Mouse (Mus musculus) ES-E14 (cell line): ENCODE measurements at regions not wholly inside any gene's neighbourhood (a gene's known extent, or its start where the extent isn't known, plus 50 kb on each side); places are given as distances from the start of the nearest gene placed in this dataset.

Experiments used
- DNase-seq: peaks from one replicate; pipeline ENCODE4 v3.0.0-alpha.2; 2013; ENCODE audit warnings: low read depth, low spot score
- H3K27ac ChIP-seq: 2 replicates; pipeline ENCODE4 v1.5.1; 2012; ENCODE audit warnings: low read depth, mild to moderate bottlenecking, low read length, moderate library complexity, mixed read lengths; ENCODE audit not compliant: poor library complexity, insufficient read depth, severe bottlenecking
- H3K36me3 ChIP-seq: 2 replicates; pipeline ENCODE4 v1.6.1; 2012; ENCODE audit warnings: mild to moderate bottlenecking, low read length, moderate library complexity, mixed read lengths; ENCODE audit not compliant: control insufficient read depth, poor library complexity, insufficient read depth, severe bottlenecking
- H3K4me1 ChIP-seq, 2 experiments: fragments of 150-350 bp in 1 of 2; sonication (generic) in 1 of 2; 2 replicates each; pipeline ENCODE4 v1.6.1; 2012; ENCODE audit warnings: low read length in 2 of 2, mild to moderate bottlenecking in 1 of 2, mixed read lengths in 1 of 2; ENCODE audit not compliant: control insufficient read depth in 2 of 2, insufficient read depth in 2 of 2, poor library complexity in 1 of 2
- H3K4me3 ChIP-seq, 2 experiments: fragments of 150-350 bp in 1 of 2; sonication (generic) in 1 of 2; 2 replicates each; pipeline ENCODE4 v1.5.1; 2012; ENCODE audit warnings: low read length in 2 of 2, low read depth in 1 of 2, mild to moderate bottlenecking in 1 of 2, mixed read lengths in 1 of 2; ENCODE audit not compliant: insufficient read depth in 1 of 2, poor library complexity in 1 of 2, severe bottlenecking in 1 of 2
- H3K9ac ChIP-seq: 2 replicates; pipeline ENCODE4 v1.6.1; 2012; ENCODE audit warnings: low read depth, mild to moderate bottlenecking, low read length, mixed read lengths; ENCODE audit not compliant: poor library complexity, insufficient read depth, severe bottlenecking
- H3K9me3 ChIP-seq: fragments of 150-350 bp; sonication (generic); 2 replicates; pipeline ENCODE4 v1.6.1; 2012; ENCODE audit warnings: low read depth, mild to moderate bottlenecking, low read length; ENCODE audit not compliant: control insufficient read depth, insufficient read depth
- CHD2 ChIP-seq: IDR thresholded peaks from 2 replicates; pipeline ENCODE4 v1.6.1; 2014; ENCODE audit warnings: mild to moderate bottlenecking, low read depth, low read length, inconsistent platforms
- HCFC1 ChIP-seq: IDR thresholded peaks from 2 replicates; pipeline ENCODE4 v1.6.1; 2012; ENCODE audit warnings: low read length, inconsistent platforms, borderline replicate concordance; ENCODE audit not compliant: insufficient read depth
- MAFK ChIP-seq: IDR thresholded peaks from 2 replicates; pipeline ENCODE4 v1.6.1; 2014; ENCODE audit warnings: mild to moderate bottlenecking, low read depth, low read length, inconsistent platforms; ENCODE audit not compliant: insufficient read depth
- ZC3H11A ChIP-seq: IDR thresholded peaks from 2 replicates; pipeline ENCODE4 v1.6.1; 2012; ENCODE audit warnings: low read depth, mild to moderate bottlenecking, inconsistent platforms, low read length, borderline replicate concordance
- ZNF384 ChIP-seq: IDR thresholded peaks from 2 replicates; pipeline ENCODE4 v1.6.1; 2012; ENCODE audit warnings: low read depth, low read length, inconsistent platforms
- in situ Hi-C, 2 experiments: fragments of 600-800 bp; cut with MboI; formaldehyde crosslinking; loops; one replicate each; pipeline ENCODE4 v1.15.1; 2025; ENCODE audit warnings: low sequenced_read_pairs in 2 of 2, inconsistent platforms in 1 of 2; ENCODE audit not compliant: unreplicated experiment in 2 of 2

- Histone ChIP-seq H3K4me1 (peaks cover 0 to 6% of the 10 kb centered on the region in 2 experiments; a peak in 1 of 4 replicates), H3K36me3 (no peaks in the 10 kb centered on the region), H3K9ac (no peak overlapping the region), H3K9me3 (no peaks in the 10 kb centered on the region), H3K27ac (no peak overlapping the region), H3K4me3 (no peak overlapping the region)
- no peak for TF ChIP-seq ZC3H11A
- TF ChIP-seq ZNF384, result no peak
- TF ChIP-seq MAFK, result no peak
- no peak for TF ChIP-seq HCFC1
- TF ChIP-seq CHD2, result no peak
- in situ Hi-C loops, result loop anchor here (25.0 kb wide), 1 partner anchor 792 kb away; no protein-coding TSS in a partner anchor
- DNase-seq, result no peak
Observed at GRCm38 (mm10) chr17:84844950-84845349, 54.4 kb upstream of the Lrpprc start.

GRCm38 (mm10) chr17:84846141-84846540 is 55.6 kb upstream of the Lrpprc start:
- peaks cover 0 to 6% of the 10 kb centered on the region in 2 experiments; a peak in 1 of 4 replicates for H3K4me1 ChIP-seq
- H3K4me3 ChIP-seq, result no peak overlapping the region
- no peak overlapping the region for H3K27ac ChIP-seq
- in situ Hi-C loops, result loop anchor here (25.0 kb wide), 1 partner anchor 791 kb away; no protein-coding TSS in a partner anchor
- H3K36me3 ChIP-seq, result no peaks in the 10 kb centered on the region
- DNase-seq, result no peak
- no peak overlapping the region for H3K9ac ChIP-seq
- no peaks in the 10 kb centered on the region for H3K9me3 ChIP-seq
- no peak for TF ChIP-seq ZNF384
- no peak for TF ChIP-seq HCFC1
- TF ChIP-seq CHD2, result no peak
- no peak for TF ChIP-seq ZC3H11A
- no peak for TF ChIP-seq MAFK

GRCm38 (mm10) chr17:84848385-84849030 is 57.9 kb upstream of the Lrpprc start:
- DNase-seq, result no peak
- TF ChIP-seq MAFK, result no peak
- no peak for TF ChIP-seq HCFC1
- no peak for TF ChIP-seq ZC3H11A
- TF ChIP-seq ZNF384, result no peak
- TF ChIP-seq CHD2, result no peak
- Histone ChIP-seq H3K4me3 (no peak overlapping the region), H3K4me1 (peaks cover 0 to 6% of the 10 kb centered on the region in 2 experiments; a peak in 1 of 4 replicates), H3K9ac (no peak overlapping the region), H3K27ac (no peak overlapping the region), H3K36me3 (no peaks in the 10 kb centered on the region), H3K9me3 (no peaks in the 10 kb centered on the region)
- in situ Hi-C loops, result loop anchor here (25.0 kb wide), 1 partner anchor 789 kb away; no protein-coding TSS in a partner anchor

- H3K4me3 ChIP-seq, result no peak overlapping the region
- no peak for DNase-seq
- in situ Hi-C loops, result loop anchor here (25.0 kb wide), 1 partner anchor 788 kb away; no protein-coding TSS in a partner anchor
Observed at GRCm38 (mm10) chr17:84849031-84849405, 58.4 kb upstream of the Lrpprc start.

GRCm38 (mm10) chr17:84850464-84850863 is 59.9 kb upstream of the Lrpprc start:
- Histone ChIP-seq H3K36me3 (no peaks in the 10 kb centered on the region), H3K9ac (no peak overlapping the region), H3K4me3 (no peak overlapping the region), H3K4me1 (peaks cover 0 to 6% of the 10 kb centered on the region in 2 experiments; a peak in 1 of 4 replicates), H3K27ac (no peak overlapping the region), H3K9me3 (no peaks in the 10 kb centered on the region)
- in situ Hi-C loops, result no loop called here
- no peak for DNase-seq
- no peak for TF ChIP-seq ZC3H11A
- peak; percentile 61; the same call in 1 of the 2 replicates for TF ChIP-seq MAFK

More at GRCm38 (mm10) chr17:84849031-84849405, 58.4 kb upstream of the Lrpprc start:
- H3K4me1 ChIP-seq, result peaks cover 0 to 6% of the 10 kb centered on the region in 2 experiments; a peak in 1 of 4 replicates
- TF ChIP-seq ZC3H11A, result no peak
- no peak for TF ChIP-seq CHD2
- no peak for TF ChIP-seq ZNF384
- H3K36me3 ChIP-seq, result no peaks in the 10 kb centered on the region
- H3K9ac ChIP-seq, result no peak overlapping the region
- H3K9me3 ChIP-seq, result no peaks in the 10 kb centered on the region
- no peak overlapping the region for H3K27ac ChIP-seq
